8 mouse cellular contexts compared by ENCODE assay signal in genomic region chr13:47043030-47043680, GRCm38 (mm10). TPM values are rescaled to one million over a fixed set of nuclear protein-coding genes. Genes with fewer than 3 reads are reported as not detected.
DNase-seq lines count a peak whose midpoint lies in the region; ATAC-seq and TF ChIP-seq lines count a peak whose summit lies in the region.

Gene Kdm1b (plus strand): TSS chr13:47043499.

- peak within 1 kb of the TSS; percentile 85 for H3K9ac ChIP-seq in heart, embryonic 11.5 days (ENCODE audit: low read depth, low read length)
- peak within 1 kb of the TSS; percentile 74 for H3K9ac ChIP-seq in kidney, embryonic 16.5 days (replicated peaks; ENCODE audit: low read length)
- H3K9ac ChIP-seq in liver, adult 2 months (ENCODE audit: low read depth, low read length): peak within 1 kb of the TSS; percentile 94

- ATAC-seq in heart, embryonic 11.5 days (replicated peaks; ENCODE audit: insufficient number of reproducible peaks, low FRiP score, low TSS enrichment): peak; percentile 97
- peak; percentile 97 for ATAC-seq in kidney, embryonic 16.5 days (ENCODE audit: low FRiP score, low TSS enrichment)

- WGBS in heart, embryonic 11.5 days (ENCODE audit: insufficient replicate concordance): under 1% methylated on average over 48 of the region's 48 CpGs
- WGBS in kidney, embryonic 16.5 days: under 1% methylated on average over 43 of the region's 48 CpGs
- under 1% methylated on average over 48 of the region's 48 CpGs for WGBS in liver, adult 2 months

- peaks cover 6% of the 10 kb centered on the region for H3K79me3 ChIP-seq in C2C12 (ENCODE audit: low read depth)

- peak; percentile 92 for TF ChIP-seq POLR2A in brain, embryonic 14.5 days (IDR thresholded peaks at IDR 0.05; ENCODE audit: borderline replicate concordance, extremely low read depth, insufficient read depth, insufficient read length, poor library complexity, severe bottlenecking)
- TF ChIP-seq POLR2A in liver, adult 2 months (IDR thresholded peaks at IDR 0.05; ENCODE audit: extremely low read depth, insufficient read depth, low read length): peak; percentile 95
- peak; percentile 98 for TF ChIP-seq POLR2A in myocyte (IDR thresholded peaks at IDR 0.05; ENCODE audit: insufficient read length, low read depth)

- DNase-seq in brain, embryonic 14.5 days (ENCODE audit: low read depth): peak; percentile 98
- DNase-seq in liver, adult 2 months (ENCODE audit: extremely low read depth, low read depth, low spot score): peak; percentile 95
- peak; percentile 98 for DNase-seq in splenic B cell, adult 2 months (ENCODE audit: low read depth, low spot score)

- 0 out of 2 replicates have a peak, but pooled peaks cover 3% of the 10 kb centered on the region for H3K9me3 ChIP-seq in erythroblast, embryonic 14.5 days (ENCODE audit: control insufficient read depth, low read length)
- H3K9me3 ChIP-seq in heart, embryonic 11.5 days (replicated peaks; ENCODE audit: control insufficient read depth, low read length): no peaks in the 10 kb centered on the region
- no peaks in the 10 kb centered on the region for H3K9me3 ChIP-seq in kidney, embryonic 16.5 days (ENCODE audit: low read length)

- H3K4me3 ChIP-seq in C2C12 (ENCODE audit: insufficient read depth, poor library complexity, severe bottlenecking): peak within 1 kb of the TSS; percentile 60
- H3K4me3 ChIP-seq in erythroblast, embryonic 14.5 days (replicated peaks): peak within 1 kb of the TSS; percentile 81
- H3K4me3 ChIP-seq in heart, embryonic 11.5 days (ENCODE audit: low read depth, low read length): peak within 1 kb of the TSS; percentile 90
- H3K4me3 ChIP-seq in kidney, embryonic 16.5 days (ENCODE audit: low read length): peak within 1 kb of the TSS; percentile 73
- H3K4me3 ChIP-seq in liver, adult 2 months (ENCODE audit: insufficient read depth, low read depth, low read length): peak within 1 kb of the TSS; percentile 87
- H3K4me3 ChIP-seq in myocyte: peak within 1 kb of the TSS; percentile 27

- peak within 1 kb of the TSS; percentile 100 for H3K4me2 ChIP-seq in heart, embryonic 11.5 days
- peak within 1 kb of the TSS; percentile 83 for H3K4me2 ChIP-seq in kidney, embryonic 16.5 days (replicated peaks; ENCODE audit: low read depth, low read length)
- H3K4me2 ChIP-seq in myocyte (ENCODE audit: low read depth): peak within 1 kb of the TSS; percentile 95

- no peak for TF ChIP-seq CTCF in C2C12 (IDR thresholded peaks at IDR 0.05; ENCODE audit: control insufficient read depth, insufficient read depth, insufficient read length)
- no peak for TF ChIP-seq CTCF in brain, embryonic 14.5 days (IDR thresholded peaks at IDR 0.05; ENCODE audit: borderline replicate concordance, extremely low read depth, insufficient read depth, insufficient read length)
- TF ChIP-seq CTCF in liver, adult 2 months (IDR thresholded peaks at IDR 0.05; ENCODE audit: low read depth, low read length): no peak

- H3K27me3 ChIP-seq in C2C12 (ENCODE audit: control insufficient read depth, insufficient read depth, insufficient read length) (no peaks in the 10 kb centered on the region), myocyte (ENCODE audit: control insufficient read depth, insufficient read depth, insufficient read length) (no peaks in the 10 kb centered on the region)
- peaks cover 16% of the 10 kb centered on the region for H3K27me3 ChIP-seq in erythroblast, embryonic 14.5 days (ENCODE audit: control insufficient read depth)
- no peaks in the 10 kb centered on the region for H3K27me3 ChIP-seq in heart, embryonic 11.5 days (ENCODE audit: control insufficient read depth, insufficient read depth, low read length)
- no peaks in the 10 kb centered on the region for H3K27me3 ChIP-seq in kidney, embryonic 16.5 days (ENCODE audit: insufficient read depth, low read length)
- H3K27me3 ChIP-seq in liver, adult 2 months (ENCODE audit: control insufficient read depth, insufficient read depth, low read length): no peaks in the 10 kb centered on the region
- H3K27me3 ChIP-seq in splenic B cell, adult 2 months (ENCODE audit: control insufficient read depth, insufficient read depth, low read length, poor library complexity, severe bottlenecking): no peaks in the 10 kb centered on the region; the same call in 1 of the 2 replicates

- H3ac ChIP-seq in C2C12 (ENCODE audit: control insufficient read depth, insufficient read length, low read depth) (peak within 1 kb of the TSS; percentile 74), myocyte (ENCODE audit: control insufficient read depth, insufficient read length) (peak within 1 kb of the TSS; percentile 44)

- peaks cover 28% of the 10 kb centered on the region for H3K4me1 ChIP-seq in erythroblast, embryonic 14.5 days (ENCODE audit: control insufficient read depth)
- H3K4me1 ChIP-seq in heart, embryonic 11.5 days (ENCODE audit: control insufficient read depth, insufficient read depth, low read length): peaks cover 7% of the 10 kb centered on the region
- peaks cover 14% of the 10 kb centered on the region for H3K4me1 ChIP-seq in kidney, embryonic 16.5 days (ENCODE audit: insufficient read depth, low read length)
- peaks cover 17% of the 10 kb centered on the region for H3K4me1 ChIP-seq in liver, adult 2 months (ENCODE audit: control insufficient read depth, insufficient read depth, low read length)

- H3K79me2 ChIP-seq in C2C12 (ENCODE audit: control insufficient read depth, insufficient read depth) (peaks cover 12% of the 10 kb centered on the region), myocyte (ENCODE audit: control insufficient read depth, insufficient read depth) (no peaks in the 10 kb centered on the region)
- H3K79me2 ChIP-seq in liver, adult 2 months (ENCODE audit: control insufficient read depth, insufficient read depth, low read length): peaks cover 15% of the 10 kb centered on the region; the same call in 1 of the 2 replicates

- H3K36me3 ChIP-seq in C2C12 (ENCODE audit: control insufficient read depth, insufficient read depth) (no peaks in the 10 kb centered on the region), myocyte (ENCODE audit: control insufficient read depth, insufficient read depth) (no peaks in the 10 kb centered on the region)
- no peaks in the 10 kb centered on the region for H3K36me3 ChIP-seq in erythroblast, embryonic 14.5 days (ENCODE audit: control insufficient read depth)
- no peaks in the 10 kb centered on the region for H3K36me3 ChIP-seq in heart, embryonic 11.5 days (ENCODE audit: control insufficient read depth, insufficient read depth, low read length)
- no peaks in the 10 kb centered on the region for H3K36me3 ChIP-seq in kidney, embryonic 16.5 days (ENCODE audit: insufficient read depth, low read length)
- peaks cover 6% of the 10 kb centered on the region for H3K36me3 ChIP-seq in liver, adult 2 months (ENCODE audit: control insufficient read depth, insufficient read depth, low read length)
- H3K36me3 ChIP-seq in splenic B cell, adult 2 months (ENCODE audit: control insufficient read depth, insufficient read depth, low read length, poor library complexity, severe bottlenecking): no peaks in the 10 kb centered on the region

- H3K27ac ChIP-seq in heart, embryonic 11.5 days (ENCODE audit: low read depth, low read length): no peak within 1 kb of the TSS; the same call in 1 of the 2 replicates
- H3K27ac ChIP-seq in kidney, embryonic 16.5 days (ENCODE audit: low read length): peak within 1 kb of the TSS; percentile 73
- peak within 1 kb of the TSS; percentile 81 for H3K27ac ChIP-seq in liver, adult 2 months (replicated peaks; ENCODE audit: insufficient read depth, low read depth, low read length)

TF ChIP-seq in C2C12, 6 proteins besides CTCF, POLR2A, EP300 and RAD21:
- TF ChIP-seq MAX (IDR thresholded peaks at IDR 0.05): peak; percentile 11
- peak; percentile 13 for TF ChIP-seq MYOD1 (IDR thresholded peaks at IDR 0.05; ENCODE audit: control insufficient read depth, insufficient read length, low read depth)
- TF ChIP-seq MYOG (IDR thresholded peaks at IDR 0.05; ENCODE audit: control insufficient read depth, extremely low read depth, insufficient read length): no peak
- TF ChIP-seq USF1 (IDR thresholded peaks at IDR 0.05; ENCODE audit: low read depth): no peak
- TF ChIP-seq CEBPB (IDR thresholded peaks at IDR 0.05; ENCODE audit: low read depth): no peak
- TF ChIP-seq FOSL1 (IDR thresholded peaks at IDR 0.05; ENCODE audit: insufficient read depth, low read length, poor library complexity, severe bottlenecking): no peak
TF ChIP-seq in C2C12: peak in this region for 2.

TF ChIP-seq in myocyte, 11 proteins besides CTCF, POLR2A, EP300 and RAD21:
- TF ChIP-seq MYOD1 (IDR thresholded peaks at IDR 0.05; ENCODE audit: control insufficient read depth in 1 of 3, insufficient read length in 2 of 3, low read depth in 2 of 3): peak in 2 of 3 experiments; percentile 68 to 85
- no peak for TF ChIP-seq E2F4 (IDR thresholded peaks at IDR 0.05; ENCODE audit: insufficient read depth)
- peak; percentile 93 for TF ChIP-seq POLR2AphosphoS2 (IDR thresholded peaks at IDR 0.05; ENCODE audit: insufficient read length, low read depth)
- peak in 2 of 3 experiments; percentile 40 to 70 for TF ChIP-seq MYOG (IDR thresholded peaks at IDR 0.05; ENCODE audit: control insufficient read depth in 1 of 3, insufficient read depth in 1 of 3, insufficient read length in 2 of 3, low read depth in 2 of 3)
- no peak for TF ChIP-seq TCF12 (IDR thresholded peaks at IDR 0.05; ENCODE audit: insufficient read depth, poor library complexity, severe bottlenecking)
- peak; percentile 54 for TF ChIP-seq TCF3 (IDR thresholded peaks at IDR 0.05; ENCODE audit: insufficient read length, low read depth)
- no peak for TF ChIP-seq SRF (IDR thresholded peaks at IDR 0.05; ENCODE audit: control insufficient read depth, insufficient read length, low read depth)
TF ChIP-seq in myocyte: peak in this region for 4.

RNA-seq across cellular contexts. Expression of gene Kdm1b, which starts in this region (rescaled TPM):
- polyA plus RNA-seq in C2C12 (2012; fragmentation: generic; extraction: Trizol) (3.3 TPM), myocyte (2012; fragmentation: generic; extraction: Trizol) (5.0 TPM)
- 20.9 and 21.0 TPM in 2 replicates for polyA plus RNA-seq in brain, embryonic 14.5 days (2012; rRNA removed)
- polyA plus RNA-seq in erythroblast, embryonic 14.5 days (2012): 0.04 and 0.06 TPM in 2 replicates
- polyA plus RNA-seq in heart, embryonic 11.5 days (2014; fragmentation: Nextera tagmentation; extraction: Ambion mirVana): 6.5 and 7.5 TPM in 2 replicates
- polyA plus RNA-seq in kidney, embryonic 16.5 days (2015; fragmentation: Nextera tagmentation; extraction: Ambion mirVana): 14.5 and 15.4 TPM in 2 replicates
- 17.5 and 21.1 TPM in 2 replicates for total RNA-seq in liver, adult 2 months (2014; rRNA removed)
- polyA plus RNA-seq in liver, adult 2 months (2012; rRNA removed): 7.4 and 9.3 TPM in 2 replicates

Comparison
In these comparisons a context has a peak if more than half of its experiments do, and no peak if none do; other contexts are left out.
1. H3K4me3 ChIP-seq: peak in every context shown above with its lines; median percentile 90 in heart, embryonic 11.5 days; 87 in liver, adult 2 months; 81 in erythroblast, embryonic 14.5 days; 73 in kidney, embryonic 16.5 days; 60 in C2C12; 27 in myocyte.